Mouse (Mus musculus) spleen, adult 2 months (tissue): ENCODE results near the gene Tsfm. TPM values are rescaled to one million over a fixed set of nuclear protein-coding genes. Genes with fewer than 3 reads are reported as not detected.

Source experiments
- DNase-seq, 2 experiments: peaks; one replicate each; pipeline versions ENCODE4 v3.0.0 to v3.0.0-alpha.2; 2012 to 2021; ENCODE audit warnings: low spot score in 2 of 2, low read depth in 1 of 2
- H3K27ac ChIP-seq: fragments of 200-500 bp; 2 replicates; pipeline ENCODE4 v1.5.1; 2012; ENCODE audit warnings: low read length, inconsistent platforms; ENCODE audit not compliant: insufficient read depth
- H3K27me3 ChIP-seq: fragments of 200-500 bp; 2 replicates; pipeline ENCODE4 v1.6.1; 2012; ENCODE audit warnings: mild to moderate bottlenecking, moderate library complexity, low read length, inconsistent platforms; ENCODE audit not compliant: control insufficient read depth, insufficient read depth
- H3K36me3 ChIP-seq: fragments of 200-500 bp; 2 replicates; pipeline ENCODE4 v1.6.1; 2012; ENCODE audit warnings: mild to moderate bottlenecking, low read length, inconsistent platforms; ENCODE audit not compliant: control insufficient read depth, insufficient read depth
- H3K4me1 ChIP-seq: fragments of 200-500 bp; 2 replicates; pipeline ENCODE4 v1.6.1; 2011; ENCODE audit warnings: inconsistent platforms; ENCODE audit not compliant: control insufficient read depth, insufficient read depth, insufficient read length
- H3K4me3 ChIP-seq: fragments of 200-500 bp; 2 replicates; pipeline ENCODE4 v1.5.1; 2011; ENCODE audit warnings: mild to moderate bottlenecking, inconsistent platforms; ENCODE audit not compliant: insufficient read depth, insufficient read length; ENCODE audit errors: extremely low read depth
- CTCF ChIP-seq: fragments of 200-500 bp; IDR thresholded peaks from 2 replicates; pipeline ENCODE4 v1.5.1; 2011; ENCODE audit warnings: mild to moderate bottlenecking, inconsistent platforms; ENCODE audit not compliant: insufficient read depth, insufficient read length, insufficient replicate concordance; ENCODE audit errors: extremely low read depth
- POLR2A ChIP-seq: fragments of 200-500 bp; IDR thresholded peaks from 2 replicates; pipeline ENCODE4 v1.6.1; 2011; ENCODE audit warnings: low read depth, low read length, inconsistent platforms
- WGBS: fragments of 180-500 bp; shearing (Covaris S2); methylation state at CpG from one replicate; pipeline ENCODE4 v1.1.7; 2018; 5-methylcytosine and 5-hydroxymethylcytosine counted together
- polyA plus RNA-seq: library from polyadenylated mRNA; depleted of rRNA; stranded (reverse); fragments of >200 nt; gene quantifications from 2 replicates; pipeline ENCODE4 v1.2.3, GENCODE M21; 2012

The Tsfm gene
- polyA plus RNA-seq, 1 experiment, result 17.1 TPM

- Histone ChIP-seq H3K27me3 (no peaks in the 10 kb centered on the region), H3K4me3 (peak within 1 kb of the TSS; percentile 98), H3K36me3 (no peaks in the 10 kb centered on the region), H3K27ac (peak within 1 kb of the TSS; percentile 95), H3K4me1 (peaks cover 23% of the 10 kb centered on the region; the same call in 1 of the 2 replicates)
- under 1% methylated on average over 56 of the region's 56 CpGs for WGBS
- TF ChIP-seq CTCF, result no peak
- peak; percentile 10; the same call in 1 of the 2 replicates for TF ChIP-seq POLR2A
- DNase-seq, result peak; percentile 71 to 98
Measured at GRCm38 (mm10) chr10:126978277-126978994, 52.2 kb downstream of the Tsfm start, which contains the start of gene Ctdsp2. Gene Ctdsp2, plus strand, starts transcription at chr10:126978717.

GRCm38 (mm10) chr10:126977076-126977475 is 53.6 kb downstream of the Tsfm start:
- H3K36me3 ChIP-seq, result no peaks in the 10 kb centered on the region
- no peak for DNase-seq
- H3K4me1 ChIP-seq, result peaks cover 13% of the 10 kb centered on the region; the same call in 1 of the 2 replicates
- no peak overlapping the region for H3K27ac ChIP-seq
- TF ChIP-seq POLR2A (no peak), CTCF (no peak)
- 87% methylated on average over 4 of the region's 4 CpGs for WGBS
- no peaks in the 10 kb centered on the region for H3K27me3 ChIP-seq
- H3K4me3 ChIP-seq, result no peak overlapping the region

GRCm38 (mm10) chr10:126975706-126976105 is 54.9 kb downstream of the Tsfm start:
- no peaks in the 10 kb centered on the region for H3K36me3 ChIP-seq
- H3K4me1 ChIP-seq, result peaks cover 6% of the 10 kb centered on the region; the same call in 1 of the 2 replicates
- 94% methylated on average over 6 of the region's 6 CpGs for WGBS
- no peaks in the 10 kb centered on the region for H3K27me3 ChIP-seq
- no peak overlapping the region for H3K4me3 ChIP-seq
- H3K27ac ChIP-seq, result no peak overlapping the region
- TF ChIP-seq CTCF (no peak), POLR2A (no peak)
- no peak for DNase-seq

DNA sequence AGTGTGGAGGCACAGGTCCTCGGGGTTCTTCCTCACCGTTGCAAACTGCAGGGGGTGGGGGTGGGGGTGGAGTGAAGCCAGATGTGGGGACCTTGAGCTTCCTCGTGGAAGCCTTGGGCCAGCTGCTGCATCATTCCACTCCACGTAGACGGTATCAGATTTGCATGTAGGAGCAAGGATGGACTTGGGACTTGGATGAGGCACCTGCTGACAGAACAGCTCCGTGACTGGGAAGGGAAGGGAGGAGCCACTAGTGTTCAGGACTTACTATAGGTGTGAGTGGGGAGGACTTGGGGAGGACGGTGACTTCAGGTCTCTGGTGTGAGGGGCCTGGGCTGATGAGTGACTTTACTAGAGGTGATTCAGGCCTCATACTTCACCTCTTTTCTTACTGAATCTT is 57.7 kb downstream of the Tsfm start:
- TF ChIP-seq CTCF, result no peak
- no peak for TF ChIP-seq POLR2A
- no peak for DNase-seq
- Histone ChIP-seq H3K36me3 (no peaks in the 10 kb centered on the region), H3K27ac (no peak overlapping the region), H3K4me3 (no peak overlapping the region), H3K4me1 (0 out of 2 replicates have a peak, but pooled peaks cover 2% of the 10 kb centered on the region), H3K27me3 (no peaks in the 10 kb centered on the region)
- WGBS, result 59% methylated on average over 7 of the region's 7 CpGs

DNA sequence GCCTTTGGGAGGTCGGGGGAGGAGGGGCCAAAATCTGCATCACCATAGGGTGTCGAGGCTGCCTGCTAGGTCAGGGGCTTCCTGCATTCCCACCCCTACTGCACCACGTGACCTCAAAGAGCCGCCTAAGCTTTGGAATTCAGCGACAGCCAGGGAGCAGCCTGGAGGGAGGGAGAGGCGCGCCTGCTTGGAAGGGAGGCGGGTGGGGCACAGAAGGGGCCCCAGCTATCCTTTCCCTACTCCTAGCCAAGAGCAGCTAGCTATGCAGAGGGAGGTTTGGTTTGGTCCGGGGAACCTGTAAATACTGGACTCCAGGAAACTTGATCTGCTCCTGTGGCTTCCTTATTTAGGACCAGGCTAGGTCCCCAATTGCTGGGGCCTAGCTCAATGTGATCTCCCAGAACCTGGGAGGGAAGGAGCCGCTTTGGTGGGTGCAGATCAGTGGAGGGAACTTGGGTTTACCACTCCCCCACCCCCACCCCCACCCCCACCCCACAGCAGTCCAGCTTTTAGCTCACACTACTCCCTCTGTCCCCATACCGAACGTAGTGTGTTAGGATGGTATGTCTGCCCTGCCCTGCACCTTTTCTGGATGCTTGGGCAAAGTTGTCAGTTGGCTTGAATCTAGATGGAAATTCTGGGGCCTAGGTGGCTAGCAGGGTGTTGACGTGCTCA is 58.5 kb downstream of the Tsfm start:
- Histone ChIP-seq H3K27me3 (no peaks in the 10 kb centered on the region), H3K27ac (no peak overlapping the region), H3K4me1 (no peaks in the 10 kb centered on the region), H3K4me3 (no peak overlapping the region), H3K36me3 (no peaks in the 10 kb centered on the region)
- no peak for DNase-seq
- WGBS, result 85% methylated on average over 13 of the region's 13 CpGs
- TF ChIP-seq POLR2A (no peak), CTCF (no peak)

DNA sequence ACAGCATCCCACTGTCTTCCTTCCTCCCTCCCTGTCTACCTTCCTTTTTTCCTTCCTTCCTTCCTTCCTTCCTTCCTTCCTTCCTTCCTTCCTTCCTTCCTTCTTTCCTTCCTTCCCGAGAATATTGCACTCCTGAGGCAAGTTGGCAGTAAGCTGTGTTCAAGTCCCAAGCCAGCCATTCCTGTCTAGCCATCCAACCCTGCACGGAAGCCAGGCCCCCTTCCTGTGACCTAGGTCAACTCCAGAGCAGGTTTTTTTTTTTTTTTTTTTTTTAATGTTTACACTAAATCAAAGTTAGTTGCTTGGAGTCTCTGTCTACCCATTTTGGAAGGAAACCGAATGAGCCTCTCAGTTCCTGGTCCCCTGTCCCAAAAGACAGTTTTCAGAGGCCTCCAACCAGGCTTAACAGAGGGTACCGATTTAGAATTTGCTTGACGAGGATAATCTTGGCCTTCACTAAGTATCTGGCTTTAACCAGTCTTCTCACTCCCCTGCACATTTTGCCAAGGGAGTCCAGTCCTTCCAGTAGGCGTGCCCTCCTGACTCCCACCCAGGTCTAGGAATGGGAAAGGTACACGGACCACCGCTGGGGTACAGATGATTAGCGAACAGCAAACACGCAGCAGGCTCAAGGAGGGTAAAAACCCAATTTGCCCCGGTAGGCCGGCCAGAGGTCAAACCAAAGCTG is 59.1 kb downstream of the Tsfm start:
- H3K27ac ChIP-seq, result no peak overlapping the region
- TF ChIP-seq POLR2A (no peak), CTCF (no peak)
- no peaks in the 10 kb centered on the region for H3K36me3 ChIP-seq
- H3K4me1 ChIP-seq, result no peaks in the 10 kb centered on the region
- WGBS, result 71% methylated on average over 12 of the region's 12 CpGs
- no peak for DNase-seq
- H3K27me3 ChIP-seq, result no peaks in the 10 kb centered on the region
- no peak overlapping the region for H3K4me3 ChIP-seq
